Mouse (Mus musculus) urinary bladder, adult 2 months (tissue): ENCODE measurements around the gene Peli3. TPM values are rescaled to one million over a fixed set of nuclear protein-coding genes. Genes with fewer than 3 reads are reported as not detected.

ENCODE experiments used
- DNase-seq: peaks from one replicate; pipeline ENCODE4 v3.0.0; 2022; ENCODE audit warnings: low spot score
- polyA plus RNA-seq: library from polyadenylated mRNA; depleted of rRNA; stranded (reverse); fragments of >200 nt; gene quantifications from 2 replicates; pipeline ENCODE4 v1.2.3, GENCODE M21; 2012; rRNA removed

The Peli3 gene
- polyA plus RNA-seq = 3.8 and 5.5 TPM in 2 replicates

DNA sequence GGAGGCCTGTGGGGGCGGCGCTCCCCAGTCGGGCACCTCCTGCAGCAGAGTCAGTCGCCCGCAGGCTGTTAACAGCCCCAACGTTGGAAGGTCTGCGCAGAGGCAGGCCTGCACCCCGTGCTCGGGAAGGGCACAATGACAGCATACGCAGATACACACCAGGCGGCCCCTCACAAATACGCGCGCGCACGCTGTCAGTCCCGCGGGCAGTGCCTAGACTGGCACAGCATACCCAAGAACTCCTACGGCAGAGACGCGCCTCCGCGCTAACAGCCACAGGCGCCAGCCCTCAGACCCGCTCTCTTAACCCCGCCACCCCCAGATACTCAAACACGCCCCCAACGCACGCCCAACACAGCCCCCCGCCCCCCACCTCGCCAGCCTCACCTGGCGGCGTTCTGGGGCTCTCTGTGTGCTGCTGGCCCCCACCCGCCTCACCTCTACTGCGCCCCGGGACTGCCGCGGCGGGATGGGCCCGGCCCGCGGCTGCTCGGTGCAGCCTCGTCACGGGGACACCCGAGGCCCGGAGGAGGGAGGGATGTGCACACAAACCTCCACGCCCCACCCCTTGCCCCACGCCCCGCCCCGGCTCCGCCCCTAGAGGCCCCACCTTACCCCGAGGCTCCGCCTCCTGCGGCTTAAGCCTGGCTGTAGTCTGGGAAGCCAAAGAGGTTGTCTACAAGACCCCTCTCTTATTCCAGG lies at the start of gene Peli3:
Gene Peli3 (minus strand): TSS at position 577 of the 702 bp plus-strand sequence.
- DNase-seq = peak; percentile 66

DNA sequence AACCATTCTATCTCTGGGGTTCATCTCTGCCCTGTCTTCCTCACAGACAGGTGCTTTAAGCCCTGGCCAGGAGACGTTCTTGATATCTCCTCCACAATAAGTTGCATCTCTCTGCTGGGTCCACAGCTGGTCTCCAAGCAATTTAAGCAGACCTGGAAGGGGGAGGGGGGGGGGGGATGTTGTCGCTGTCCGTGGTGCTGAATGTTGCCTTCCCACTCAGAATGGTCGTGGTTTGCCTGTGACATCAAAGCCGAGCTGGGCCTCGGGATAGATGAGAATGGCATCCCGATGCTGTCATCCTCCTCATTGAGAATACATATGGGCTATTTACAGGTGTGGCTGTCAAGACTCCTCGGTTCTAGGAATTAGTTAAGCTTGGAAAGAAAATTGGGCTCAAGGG lies 49.4 kb upstream of the Peli3 start:
- DNase-seq = no peak

DNA sequence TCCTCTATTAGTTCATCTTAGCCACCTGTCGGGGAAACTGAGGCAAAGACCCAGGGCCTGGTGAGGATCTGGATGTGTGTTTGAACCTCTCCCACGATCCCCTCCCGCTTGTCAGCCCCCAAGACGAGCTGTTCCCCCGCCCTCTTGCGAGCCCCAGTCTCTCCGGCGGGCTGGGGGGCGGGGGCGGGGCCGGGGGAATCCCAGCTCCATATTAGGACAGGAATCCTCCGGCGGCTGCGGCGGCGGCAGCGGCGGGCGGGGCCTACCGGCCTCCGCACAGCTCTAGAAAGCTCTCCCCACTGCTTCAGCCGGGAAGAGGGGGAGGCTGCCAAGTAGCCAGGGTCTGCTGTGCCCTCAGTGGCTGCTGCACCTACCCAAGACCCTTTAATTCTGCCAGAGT lies 47.8 kb upstream of the Peli3 start:
- DNase-seq = no peak

DNA sequence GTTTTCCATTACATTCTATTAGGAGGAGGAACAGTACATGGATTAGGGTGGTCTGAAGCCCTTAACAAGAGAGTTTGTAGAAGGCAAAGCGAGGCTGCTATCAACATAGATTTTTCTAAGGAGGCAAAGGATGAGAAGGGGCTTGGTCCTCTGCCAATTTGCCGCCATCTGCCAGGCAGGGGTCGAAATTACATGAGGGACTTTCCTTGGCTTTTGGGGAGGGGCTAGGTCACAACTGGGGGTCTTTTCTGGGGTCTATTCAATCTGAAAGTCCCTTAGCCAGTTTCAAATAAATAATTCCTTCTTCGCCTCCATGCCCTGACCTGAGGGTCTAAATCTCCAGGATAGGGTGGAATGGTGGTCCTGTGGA lies 47.3 kb upstream of the Peli3 start, which contains the start of gene Npas4:
Gene Npas4 (minus strand): TSS at position 61 of the 370 bp plus-strand sequence.
- no peak for DNase-seq

DNA sequence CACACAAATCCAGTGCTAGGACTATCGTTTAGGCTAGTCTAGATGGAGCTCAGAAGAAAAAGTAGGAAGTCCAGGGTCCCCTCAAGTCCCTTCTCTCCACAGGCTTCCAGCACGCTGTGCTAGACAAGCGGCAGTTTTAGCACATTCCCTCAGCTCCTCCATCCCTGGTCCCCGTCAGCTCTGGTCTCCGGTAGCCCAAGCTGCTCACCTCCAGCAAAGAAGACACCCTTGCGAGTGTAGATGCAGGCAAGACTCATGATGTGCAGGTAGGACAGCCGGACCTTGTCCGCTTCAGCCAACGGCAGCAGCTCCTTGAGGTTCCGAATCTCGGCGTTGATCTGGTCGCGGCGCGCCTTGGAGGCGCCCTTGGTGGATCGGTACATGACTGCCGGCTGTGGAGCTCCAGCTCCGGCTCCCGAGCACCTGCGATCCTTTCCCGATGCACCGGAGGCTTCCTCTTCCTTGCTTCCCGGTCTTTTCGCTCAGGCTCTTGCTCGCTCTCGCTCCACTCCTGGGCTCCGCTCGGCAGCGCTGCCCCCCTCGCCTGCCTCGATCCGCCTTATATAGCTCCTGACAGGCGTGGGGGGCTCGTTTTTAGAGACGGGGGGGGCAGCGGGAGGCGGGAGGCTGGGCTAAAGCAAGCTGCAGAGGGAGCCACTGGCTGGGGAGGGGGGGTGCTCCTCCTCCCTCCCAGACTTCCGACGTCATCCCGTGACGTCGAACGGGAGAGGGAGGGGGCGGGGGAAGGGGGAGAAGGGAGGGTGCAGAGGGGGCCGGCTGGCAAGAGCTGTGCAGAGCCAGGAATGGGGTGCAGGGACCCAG lies 46.7 kb upstream of the Peli3 start:
- DNase-seq = no peak

DNA sequence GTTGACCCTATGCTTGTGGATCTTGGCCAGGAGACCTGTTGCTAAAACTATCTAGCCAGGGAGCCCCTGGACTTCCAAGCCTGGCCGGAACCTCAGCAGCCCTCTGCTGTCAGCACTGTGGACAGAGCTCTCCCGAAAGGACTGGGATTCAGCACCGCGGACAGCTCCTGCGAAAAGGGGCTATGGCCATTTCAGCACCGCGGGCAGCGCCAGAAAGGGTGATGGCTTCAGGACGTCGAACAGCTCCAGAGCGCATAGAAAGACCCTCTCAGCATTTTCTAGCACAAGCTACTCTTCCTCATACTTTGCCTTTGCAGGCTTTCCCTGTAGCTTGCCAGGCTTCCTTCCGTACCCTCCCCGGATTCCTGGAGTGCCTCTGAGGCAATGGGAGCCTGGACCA lies 46.1 kb upstream of the Peli3 start:
- DNase-seq = peak; percentile 94

DNA sequence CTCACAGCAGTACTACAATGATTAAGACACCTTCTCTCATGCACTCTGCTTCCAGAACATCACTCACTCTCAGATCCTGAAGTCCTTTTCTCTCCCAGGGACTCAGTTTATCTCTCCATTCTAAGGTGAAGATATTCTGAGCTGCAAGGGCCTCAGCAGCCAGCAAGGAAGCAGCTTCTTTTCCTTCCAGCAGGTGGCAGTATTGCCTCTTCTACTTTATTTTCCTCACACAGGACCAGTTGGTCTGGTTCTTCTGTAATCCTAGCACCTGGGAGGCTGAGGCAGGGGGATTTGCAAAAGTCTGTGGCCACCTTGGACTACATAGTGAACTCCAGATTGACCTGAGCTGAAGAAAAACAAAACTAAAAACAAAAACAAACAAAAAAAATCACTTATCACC lies 38.8 kb upstream of the Peli3 start:
- no peak for DNase-seq

DNA sequence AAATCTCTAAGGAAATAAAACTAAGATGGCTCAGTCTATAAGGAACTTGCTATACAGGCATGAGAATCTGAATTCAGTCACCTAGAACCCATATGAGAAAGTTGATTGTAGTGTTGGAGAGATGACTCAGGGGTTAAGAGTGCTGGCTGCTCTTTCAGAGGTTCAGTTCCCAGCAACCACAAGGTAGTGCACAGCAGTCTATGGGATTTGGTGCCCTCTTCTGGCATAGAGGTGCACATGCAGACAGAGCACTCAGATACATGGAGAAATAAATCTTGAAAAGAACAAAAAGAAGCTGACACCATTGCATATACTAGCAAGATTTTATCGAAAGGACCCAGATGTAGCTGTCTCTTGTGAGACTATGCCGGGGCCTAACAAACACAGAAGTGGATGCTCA lies 25.3 kb upstream of the Peli3 start:
- no peak for DNase-seq

DNA sequence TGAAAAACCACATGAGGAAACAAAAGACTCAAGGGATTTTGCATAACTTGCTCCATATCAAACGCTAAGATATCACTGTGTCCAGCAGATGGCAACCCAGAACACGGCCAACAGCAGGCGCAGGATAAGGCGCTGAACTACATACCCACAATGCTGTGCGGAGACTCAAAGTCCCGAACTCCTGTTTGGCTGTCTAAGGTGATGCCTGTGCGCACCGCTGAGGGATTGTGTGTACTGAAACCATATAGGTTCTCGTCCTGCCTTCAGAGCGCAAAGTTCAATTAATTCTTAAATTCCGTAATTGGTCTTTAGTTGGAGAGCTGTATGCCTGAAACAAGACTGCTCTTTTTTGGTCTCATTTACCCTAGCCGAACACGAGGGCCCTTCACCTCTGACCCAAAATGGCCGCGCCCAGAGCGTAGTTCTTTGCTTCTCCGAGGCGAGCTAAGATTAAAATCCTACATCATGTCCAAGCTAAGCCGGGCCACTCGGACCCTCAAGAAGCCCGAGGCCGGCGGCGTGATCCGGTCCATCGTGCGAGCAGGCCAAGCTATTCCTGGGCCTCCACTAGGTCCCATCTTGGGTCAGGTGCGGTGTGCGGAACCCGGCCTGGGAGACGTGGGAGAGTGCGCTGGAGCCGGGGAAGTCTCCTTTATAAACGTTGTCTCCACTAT lies 19.1 kb upstream of the Peli3 start, which contains the start of gene Mrpl11:
Gene Mrpl11 (plus strand): TSS at position 220 of the 674 bp plus-strand sequence.
- DNase-seq = peak; percentile 59

DNA sequence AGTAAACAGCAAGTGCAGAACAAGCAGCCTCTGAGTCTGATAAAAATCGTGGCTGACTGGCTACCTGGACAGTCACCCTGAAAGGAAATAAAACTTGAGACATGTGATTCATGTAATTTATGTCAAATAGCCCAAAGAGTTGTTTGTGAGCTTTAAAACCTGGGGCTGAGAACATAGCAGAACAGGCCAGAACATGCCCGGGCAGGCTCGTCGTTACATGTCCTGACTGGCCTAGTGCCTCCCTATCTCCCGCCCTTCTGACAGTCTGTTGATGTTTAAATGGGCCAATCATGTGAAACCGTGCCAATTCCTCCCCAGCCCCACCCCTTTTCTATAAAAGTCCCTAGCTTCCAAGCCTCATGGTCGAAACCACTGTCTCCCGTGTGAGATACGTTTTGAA lies 5.7 kb upstream of the Peli3 start:
- DNase-seq = peak; percentile 69

DNA sequence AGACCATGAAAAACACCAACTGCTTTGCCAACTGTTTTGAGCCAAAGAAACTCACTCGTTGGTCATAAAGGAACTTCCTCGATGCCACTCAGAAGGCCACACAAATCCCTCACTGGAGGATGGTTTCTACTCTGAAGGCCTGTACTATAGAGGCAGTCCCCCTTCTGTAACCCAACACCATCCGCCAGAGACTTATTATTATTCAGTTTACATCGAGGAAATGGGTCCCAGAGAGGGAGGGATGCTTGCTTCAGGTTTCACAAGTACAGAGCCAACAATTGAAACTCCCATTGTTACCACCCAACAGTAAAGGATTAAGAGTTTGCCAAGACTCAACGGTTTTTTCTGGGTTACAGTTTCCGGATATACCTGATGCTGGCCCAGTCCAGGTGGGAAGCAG lies 2.6 kb upstream of the Peli3 start:
- DNase-seq = no peak

DNA sequence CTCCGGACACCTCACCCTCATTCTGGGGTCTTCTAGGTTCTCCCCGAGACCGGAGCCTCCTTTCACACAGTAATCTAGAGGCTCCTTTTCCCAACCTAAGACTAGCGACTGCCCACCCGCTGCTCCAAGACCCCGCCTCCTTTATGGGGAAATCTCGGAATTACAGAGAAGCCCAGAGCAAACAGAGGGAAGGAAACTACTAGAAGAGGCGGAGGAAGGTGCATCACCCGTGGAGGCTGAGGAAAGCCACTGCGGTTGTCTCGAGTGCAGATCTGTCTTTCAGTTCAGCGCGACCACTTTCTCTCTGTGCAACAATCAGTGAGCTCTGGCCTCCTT lies 294 bp upstream of the Peli3 start:
- DNase-seq = no peak

DNA sequence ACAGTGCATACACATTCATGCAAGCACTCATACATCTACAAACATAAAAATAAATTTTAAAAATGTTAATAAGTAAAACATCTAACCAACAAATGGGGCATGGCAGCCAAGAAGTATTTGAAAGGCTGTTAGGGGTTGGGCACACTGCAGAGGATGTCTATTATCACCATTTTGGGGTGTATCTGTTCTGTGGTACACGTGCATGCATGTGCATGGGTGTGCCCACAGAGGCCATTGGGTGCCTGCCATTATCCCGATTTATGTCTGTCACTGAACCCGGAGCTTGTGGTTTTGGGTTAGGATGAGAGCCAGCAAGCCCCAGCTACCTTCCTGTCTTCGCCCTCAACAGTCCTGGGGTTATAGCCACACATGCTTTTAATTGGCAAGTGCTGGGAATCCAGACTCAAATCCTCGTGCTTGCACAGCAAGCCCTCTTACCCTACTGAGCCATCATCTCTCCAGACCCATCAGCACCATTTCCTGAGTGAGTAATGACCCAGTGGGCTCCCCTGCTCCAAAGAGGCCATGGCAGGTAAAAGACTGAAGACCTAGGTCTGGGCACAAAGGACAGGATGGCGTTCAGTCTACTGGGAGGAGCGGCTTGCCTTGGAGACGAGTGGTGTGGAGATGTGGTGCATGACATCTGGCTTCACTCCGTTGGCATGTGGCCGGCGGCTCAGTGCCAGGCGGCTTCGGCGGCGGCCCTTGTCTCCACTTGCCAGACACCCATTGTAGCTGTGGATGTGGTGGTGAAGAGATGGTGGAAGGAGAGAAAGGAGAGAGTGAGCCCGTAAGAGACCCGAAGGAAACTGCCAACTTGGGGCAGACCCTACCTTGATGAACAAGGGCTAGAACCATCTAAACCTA lies 5.2 kb downstream of the Peli3 start:
- DNase-seq = no peak

DNA sequence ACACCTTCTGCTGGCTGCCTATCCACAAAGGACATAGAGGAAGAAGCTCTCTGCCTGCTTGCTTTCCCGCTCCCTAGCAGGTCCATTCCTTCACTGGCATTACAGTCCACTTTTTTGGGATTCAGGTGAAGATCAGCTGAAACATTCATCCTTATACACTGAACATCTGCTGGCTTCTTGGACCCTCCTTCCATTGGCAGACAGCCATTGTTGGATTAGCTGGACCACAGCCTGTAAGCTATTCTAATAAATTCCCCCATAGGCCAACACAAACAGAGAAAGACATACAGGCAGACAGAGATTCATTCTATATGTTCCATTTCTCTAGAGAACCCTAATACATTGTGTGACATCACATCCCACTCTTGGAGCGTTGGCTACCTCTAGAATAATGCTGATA lies 6.0 kb downstream of the Peli3 start:
- DNase-seq = no peak

DNA sequence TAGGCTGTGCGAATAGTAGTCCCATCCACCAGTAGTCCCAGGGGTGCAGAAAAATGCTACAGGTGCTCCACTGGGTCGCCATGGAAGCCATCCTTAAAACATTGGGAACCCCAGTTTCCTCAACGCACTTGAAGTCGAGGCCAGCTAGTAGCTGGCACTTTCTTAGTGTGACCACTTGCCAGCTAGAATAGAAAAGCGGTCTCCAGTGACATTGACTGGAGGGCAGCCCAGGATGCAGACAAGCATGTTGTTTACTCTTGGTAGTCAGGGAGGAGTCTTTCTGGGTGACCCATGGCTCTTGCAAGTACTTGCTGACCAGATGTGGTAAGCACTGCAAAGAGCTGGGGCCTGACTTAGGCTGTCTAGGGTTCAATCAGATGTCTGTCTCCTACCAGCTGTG lies 14.1 kb downstream of the Peli3 start:
- no peak for DNase-seq

DNA sequence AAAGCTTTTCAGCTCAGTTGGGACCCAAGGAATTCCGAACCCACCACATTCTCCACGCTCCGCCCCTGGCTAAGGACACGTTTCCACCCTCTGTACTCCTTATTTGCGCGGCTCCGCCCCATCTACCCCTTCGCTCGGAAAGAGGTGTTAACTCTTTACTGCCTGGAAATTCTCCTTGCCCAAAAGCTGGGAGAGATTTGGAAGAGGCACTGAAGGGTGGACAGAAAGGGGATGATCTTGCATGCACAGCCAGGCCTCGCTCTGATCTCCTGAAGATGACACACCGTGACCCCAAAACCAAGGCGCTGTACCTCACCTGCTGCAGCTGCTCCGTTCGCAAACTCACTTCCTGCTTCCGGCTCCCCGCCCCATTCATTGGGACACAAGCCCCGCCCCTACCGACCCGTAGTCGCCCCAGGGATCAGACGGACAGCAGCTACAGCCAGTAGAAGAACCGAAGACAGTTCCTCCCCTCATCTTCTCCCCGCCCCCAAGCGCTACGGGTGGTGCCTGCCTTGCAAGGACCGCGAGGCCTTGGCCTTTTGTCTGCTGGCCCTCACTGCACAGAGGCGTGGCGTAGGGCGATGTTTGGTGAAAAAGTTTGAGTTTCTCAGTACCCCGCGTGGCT lies 14.9 kb downstream of the Peli3 start, which contains the start of gene Dpp3:
Gene Dpp3 (minus strand): TSS at position 384 of the 628 bp plus-strand sequence.
- peak; percentile 90 for DNase-seq

DNA sequence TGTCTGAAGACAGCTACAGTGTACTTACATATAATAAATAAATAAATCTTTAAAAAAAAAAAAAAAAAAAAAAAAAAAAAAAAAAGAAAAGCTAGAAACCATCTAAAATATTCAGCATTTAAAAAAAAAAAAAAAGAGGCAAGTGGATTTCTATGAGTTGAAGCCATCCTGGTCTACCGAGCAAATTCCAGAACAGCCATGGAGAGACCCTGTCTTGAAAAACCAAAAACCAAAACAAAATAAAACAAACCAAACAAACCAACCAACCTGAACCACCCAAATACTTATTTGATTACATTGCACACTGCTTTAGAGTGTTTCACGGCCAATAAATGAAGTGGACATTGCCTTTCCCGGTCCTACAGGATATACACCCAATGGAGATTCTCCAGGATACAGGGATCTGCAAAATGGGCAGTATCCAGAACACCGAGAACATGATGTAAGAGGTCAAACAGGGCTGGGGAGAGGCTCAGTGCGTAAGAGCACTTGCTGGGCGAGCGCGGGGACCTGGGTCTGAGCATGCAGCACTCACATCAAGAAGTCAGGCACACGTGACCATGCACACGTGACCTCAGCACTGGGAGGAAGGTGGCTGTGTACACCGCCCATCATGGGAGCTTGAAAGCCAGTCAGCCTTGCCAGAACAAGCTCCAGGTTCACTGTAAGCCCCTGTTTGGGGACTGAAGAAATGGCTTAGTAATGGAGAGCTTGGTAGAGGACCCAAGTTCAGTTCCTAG lies 17.6 kb downstream of the Peli3 start:
- no peak for DNase-seq

DNA sequence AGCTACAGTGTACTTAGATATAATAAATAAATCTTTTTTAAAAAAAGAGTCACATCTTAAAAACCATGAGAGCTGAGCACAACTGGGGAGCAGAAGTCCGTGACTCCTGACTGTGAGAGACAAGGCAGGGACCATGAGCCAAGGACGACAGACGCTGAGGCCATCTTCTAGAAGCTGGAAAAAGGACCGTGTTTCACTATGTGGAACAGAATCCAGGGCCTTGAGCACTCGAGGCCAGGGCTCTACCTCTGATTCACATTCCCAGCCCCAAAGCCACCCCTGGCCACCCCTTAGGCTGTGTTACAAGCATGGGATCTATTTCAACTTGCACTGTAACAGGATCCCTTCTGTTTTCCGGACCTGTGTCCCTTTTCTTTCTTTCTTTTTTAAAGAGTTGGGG lies 23.3 kb downstream of the Peli3 start:
- no peak for DNase-seq

DNA sequence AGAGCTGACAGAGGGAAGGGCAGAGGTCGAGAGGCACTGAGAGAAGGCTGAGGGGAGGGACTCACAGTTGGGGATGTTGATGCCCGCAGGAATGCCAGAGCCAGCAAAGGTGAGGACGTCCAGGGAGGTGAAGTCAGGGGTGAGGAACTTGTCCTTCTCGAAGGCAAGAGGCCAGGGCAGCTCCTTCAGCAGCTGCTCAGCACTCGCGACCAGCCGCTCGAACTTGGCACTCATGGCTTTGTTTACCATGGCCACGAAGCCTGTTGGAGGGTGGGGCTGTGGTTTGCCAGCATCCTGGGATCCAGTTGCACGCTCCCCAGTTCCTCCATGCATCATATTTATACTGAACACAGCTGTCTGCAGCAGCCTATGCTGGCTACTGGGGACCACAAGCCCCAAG lies 26.1 kb downstream of the Peli3 start:
- DNase-seq = no peak

DNA sequence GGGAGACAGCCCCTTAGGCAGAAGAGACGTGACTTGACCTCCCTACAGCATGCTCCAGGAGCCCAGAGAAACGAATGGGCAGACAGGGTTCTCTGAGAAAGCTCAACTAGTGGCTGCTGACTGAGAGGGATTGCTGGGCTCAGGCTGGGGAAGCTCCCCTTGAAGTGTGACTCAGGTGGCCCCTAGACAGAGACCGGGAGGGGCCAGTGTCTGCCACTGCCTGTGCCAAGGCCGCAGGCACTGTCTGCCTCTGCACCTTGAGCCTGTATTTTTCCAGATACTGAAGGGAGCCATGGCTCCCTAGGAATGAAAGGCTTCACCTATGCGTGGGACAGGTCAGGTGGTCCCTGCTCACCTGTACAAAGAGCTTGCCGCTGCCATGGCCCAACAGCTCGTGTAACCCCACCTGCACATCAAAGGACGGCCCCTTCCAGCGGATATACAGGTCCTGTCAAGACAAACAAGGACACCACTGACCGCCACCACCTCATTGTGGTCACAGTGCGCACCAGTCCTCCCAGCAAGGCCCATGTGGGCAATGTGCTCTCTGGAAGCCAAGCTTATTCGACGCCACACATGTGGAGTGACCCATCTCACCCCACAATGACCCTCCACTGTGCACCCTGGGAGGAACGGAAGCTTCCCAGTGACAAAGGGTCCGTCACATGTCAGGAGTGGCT lies 26.9 kb downstream of the Peli3 start:
- DNase-seq = no peak
